Mouse (Mus musculus) MEL (cell line): Measurements from ENCODE around the gene Mfn1. TPM values are rescaled to one million over a fixed set of nuclear protein-coding genes. Genes with fewer than 3 reads are reported as not detected.
A peak's percentile ranks its signal among the peaks of the same experiment; 100 is the strongest.

Experiments used
- DNase-seq: peaks from one replicate; pipeline ENCODE4 v3.0.0; 2011; ENCODE audit warnings: low read depth, low spot score
- H3K27ac ChIP-seq: 2 replicates; pipeline ENCODE4 v1.5.1; 2012; ENCODE audit warnings: low read depth, mild to moderate bottlenecking, control low read depth, low read length, moderate library complexity; ENCODE audit not compliant: control insufficient read depth
- H3K27me3 ChIP-seq, 2 experiments: fragments of 150-350 bp in 1 of 2; sonication (generic) in 1 of 2; 2 replicates each; pipeline ENCODE4 v1.6.1; 2012; ENCODE audit warnings: low read length in 2 of 2, mild to moderate bottlenecking in 2 of 2, improper control_type of control experiment in 1 of 2, moderate library complexity in 1 of 2; ENCODE audit not compliant: insufficient read depth in 2 of 2, control insufficient read depth in 1 of 2
- H3K36me3 ChIP-seq, 2 experiments: 2 replicates each; pipeline ENCODE4 v1.6.1; 2012 to 2014; ENCODE audit warnings: low read length in 2 of 2, improper control_type of control experiment in 1 of 2, inconsistent platforms in 1 of 2, mild to moderate bottlenecking in 1 of 2; ENCODE audit not compliant: insufficient read depth in 2 of 2, control insufficient read depth in 1 of 2
- H3K4me1 ChIP-seq, 2 experiments: fragments of 150-350 bp in 1 of 2; sonication (generic) in 1 of 2; 2 replicates each; pipeline ENCODE4 v1.6.1; 2012; ENCODE audit warnings: low read length in 2 of 2, improper control_type of control experiment in 1 of 2, mild to moderate bottlenecking in 1 of 2; ENCODE audit not compliant: insufficient read depth in 2 of 2, control insufficient read depth in 1 of 2
- H3K4me3 ChIP-seq, 2 experiments: fragments of 150-350 bp in 1 of 2; sonication (generic) in 1 of 2; 2 replicates each; pipeline ENCODE4 v1.5.1; 2012; ENCODE audit warnings: low read depth in 2 of 2, low read length in 2 of 2, mild to moderate bottlenecking in 2 of 2, moderate library complexity in 2 of 2, control low read depth in 1 of 2, improper control_type of control experiment in 1 of 2; ENCODE audit not compliant: control insufficient read depth in 1 of 2, insufficient read depth in 1 of 2
- H3K79me2 ChIP-seq: 2 replicates; pipeline ENCODE4 v1.6.1; 2012; ENCODE audit warnings: mild to moderate bottlenecking, low read length, moderate library complexity; ENCODE audit not compliant: control insufficient read depth, poor library complexity, insufficient read depth
- H3K9ac ChIP-seq: 2 replicates; pipeline ENCODE4 v1.6.1; 2012; ENCODE audit warnings: low read depth, mild to moderate bottlenecking, control low read depth, low read length, moderate library complexity; ENCODE audit not compliant: control insufficient read depth, poor library complexity, severe bottlenecking
- H3K9me3 ChIP-seq: fragments of 150-350 bp; sonication (generic); replicated peaks from 2 replicates; pipeline ENCODE4 v1.6.1; 2012; ENCODE audit warnings: mild to moderate bottlenecking, low read length, improper control_type of control experiment, moderate library complexity; ENCODE audit not compliant: insufficient read depth
- BHLHE40 ChIP-seq: IDR thresholded peaks from 2 replicates; pipeline ENCODE4 v1.6.1; 2012; ENCODE audit warnings: low read depth, mild to moderate bottlenecking, inconsistent platforms, low read length, improper control_type of control experiment, borderline replicate concordance
- CHD1 ChIP-seq: IDR thresholded peaks from 2 replicates; pipeline ENCODE4 v1.6.1; 2012; ENCODE audit warnings: low read depth, mild to moderate bottlenecking, inconsistent platforms, low read length, improper control_type of control experiment
- CTCF ChIP-seq, 3 experiments: IDR thresholded peaks in 2 of 3; conservative IDR thresholded peaks in 1 of 3; 2 replicates each; pipeline ENCODE4 v1.5.1; 2011 to 2012; ENCODE audit warnings: low read length in 3 of 3, low read depth in 2 of 3, mild to moderate bottlenecking in 2 of 3, improper control_type of control experiment in 1 of 3, inconsistent platforms in 1 of 3, mixed read lengths in 1 of 3, moderate library complexity in 1 of 3; ENCODE audit not compliant: control insufficient read depth in 1 of 3, insufficient read depth in 1 of 3, poor library complexity in 1 of 3, severe bottlenecking in 1 of 3
- E2F4 ChIP-seq: IDR thresholded peaks from 2 replicates; pipeline ENCODE4 v1.6.1; 2011; ENCODE audit warnings: low read depth, low read length, improper control_type of control experiment, borderline replicate concordance
- ELF1 ChIP-seq: IDR thresholded peaks from 2 replicates; pipeline ENCODE4 v1.6.1; 2014; ENCODE audit warnings: low read depth, mild to moderate bottlenecking, inconsistent platforms, low read length, improper control_type of control experiment, moderate library complexity
- ETS1 ChIP-seq: IDR thresholded peaks from 2 replicates; pipeline ENCODE4 v1.6.1; 2012; ENCODE audit warnings: low read depth, mild to moderate bottlenecking, inconsistent platforms, low read length, improper control_type of control experiment, moderate library complexity
- GABPA ChIP-seq: IDR thresholded peaks from 2 replicates; pipeline ENCODE4 v1.6.1; 2012; ENCODE audit warnings: low read depth, mild to moderate bottlenecking, inconsistent platforms, low read length, improper control_type of control experiment, moderate library complexity
- GATA1 ChIP-seq: IDR thresholded peaks from 2 replicates; pipeline ENCODE4 v1.6.1; 2011; ENCODE audit warnings: low read depth, low read length, improper control_type of control experiment
- JUND ChIP-seq: IDR thresholded peaks from 2 replicates; pipeline ENCODE4 v1.6.1; 2011; ENCODE audit warnings: low read depth, mild to moderate bottlenecking, improper control_type of control experiment, low read length
- MAFK ChIP-seq: IDR thresholded peaks from 2 replicates; pipeline ENCODE4 v1.6.1; 2011; ENCODE audit warnings: low read depth, mild to moderate bottlenecking, low read length, improper control_type of control experiment, borderline replicate concordance
- MAZ ChIP-seq: IDR thresholded peaks from 2 replicates; pipeline ENCODE4 v1.6.1; 2012; ENCODE audit warnings: low read depth, mild to moderate bottlenecking, inconsistent platforms, low read length, improper control_type of control experiment
- MEF2A ChIP-seq: IDR thresholded peaks from 2 replicates; pipeline ENCODE4 v1.6.1; 2014; ENCODE audit warnings: low read depth, mild to moderate bottlenecking, inconsistent platforms, low read length, improper control_type of control experiment; ENCODE audit not compliant: poor library complexity, insufficient replicate concordance, severe bottlenecking; ENCODE audit errors: extremely low read depth
- MXI1 ChIP-seq: IDR thresholded peaks from 2 replicates; pipeline ENCODE4 v1.6.1; 2011; ENCODE audit warnings: mild to moderate bottlenecking, low read depth, low read length, improper control_type of control experiment
- MYC ChIP-seq: IDR thresholded peaks from 2 replicates; pipeline ENCODE4 v1.6.1; 2011; ENCODE audit warnings: low read depth, mild to moderate bottlenecking, low read length, improper control_type of control experiment, moderate library complexity
- NELFE ChIP-seq: IDR thresholded peaks from 2 replicates; pipeline ENCODE4 v1.6.1; 2011; ENCODE audit warnings: low read depth, low read length, improper control_type of control experiment
- NRF1 ChIP-seq: IDR thresholded peaks from 2 replicates; pipeline ENCODE4 v1.6.1; 2014; ENCODE audit warnings: low read depth, mild to moderate bottlenecking, inconsistent platforms, low read length, improper control_type of control experiment, moderate library complexity; ENCODE audit not compliant: poor library complexity, insufficient read depth, severe bottlenecking
- POLR2A ChIP-seq, 2 experiments: IDR thresholded peaks; 2 replicates each; pipeline ENCODE4 v1.6.1; 2011 to 2012; ENCODE audit warnings: low read length in 2 of 2, mild to moderate bottlenecking in 2 of 2, control low read depth in 1 of 2, improper control_type of control experiment in 1 of 2, low read depth in 1 of 2, moderate library complexity in 1 of 2; ENCODE audit not compliant: control insufficient read depth in 1 of 2, insufficient read depth in 1 of 2, poor library complexity in 1 of 2
- POLR2AphosphoS5 ChIP-seq: IDR thresholded peaks from 2 replicates; pipeline ENCODE4 v1.6.1; 2012; ENCODE audit warnings: low read depth, borderline replicate concordance, mild to moderate bottlenecking, inconsistent platforms, low read length, moderate library complexity, mixed read lengths
- RAD21 ChIP-seq: IDR thresholded peaks from 2 replicates; pipeline ENCODE4 v1.6.1; 2011; ENCODE audit warnings: mild to moderate bottlenecking, low read depth, low read length, improper control_type of control experiment
- SMC3 ChIP-seq: IDR thresholded peaks from 2 replicates; pipeline ENCODE4 v1.6.1; 2011; ENCODE audit warnings: low read depth, low read length, improper control_type of control experiment
- TBP ChIP-seq: IDR thresholded peaks from 2 replicates; pipeline ENCODE4 v1.8.0; 2011; ENCODE audit warnings: low read depth, low read length, improper control_type of control experiment
- UBTF ChIP-seq: IDR thresholded peaks from 2 replicates; pipeline ENCODE4 v1.6.1; 2012; ENCODE audit warnings: low read depth, mild to moderate bottlenecking, inconsistent platforms, low read length, improper control_type of control experiment, moderate library complexity, borderline replicate concordance; ENCODE audit not compliant: insufficient read depth
- USF1 ChIP-seq: IDR thresholded peaks from 2 replicates; pipeline ENCODE4 v1.6.1; 2014; ENCODE audit warnings: low read depth, mild to moderate bottlenecking, inconsistent platforms, low read length, improper control_type of control experiment, moderate library complexity
- USF2 ChIP-seq, 2 experiments: IDR thresholded peaks; 2 replicates each; pipeline ENCODE4 v1.6.1; 2011 to 2012; ENCODE audit warnings: improper control_type of control experiment in 2 of 2, low read length in 2 of 2, borderline replicate concordance in 1 of 2, inconsistent platforms in 1 of 2, low read depth in 1 of 2, mild to moderate bottlenecking in 1 of 2; ENCODE audit not compliant: insufficient read depth in 1 of 2
- ZC3H11A ChIP-seq: IDR thresholded peaks from 2 replicates; pipeline ENCODE4 v1.6.1; 2012; ENCODE audit warnings: low read depth, mild to moderate bottlenecking, inconsistent platforms, low read length, improper control_type of control experiment
- ZKSCAN1 ChIP-seq: IDR thresholded peaks from 2 replicates; pipeline ENCODE4 v1.6.1; 2012; ENCODE audit warnings: low read depth, mild to moderate bottlenecking, inconsistent platforms, low read length, improper control_type of control experiment, moderate library complexity
- ZNF384 ChIP-seq: IDR thresholded peaks from 2 replicates; pipeline ENCODE4 v1.6.1; 2012; ENCODE audit warnings: low read depth, mild to moderate bottlenecking, inconsistent platforms, low read length, improper control_type of control experiment
- polyA plus RNA-seq, 2 experiments: library from polyadenylated mRNA; stranded (reverse) in 1 of 2; unstranded in 1 of 2; fragments of >175 nt in 1 of 2; fragments of >200 nt in 1 of 2; gene quantifications; 2 replicates each; pipeline versions ENCODE4 v1.2.1 to v1.2.4; 2012; ENCODE audit warnings: low replicate concordance in 2 of 2, low read depth in 1 of 2; ENCODE audit not compliant: insufficient read length in 2 of 2, insufficient read depth in 1 of 2, missing spikeins in 1 of 2
- total RNA-seq: library from RNA; depleted of rRNA; stranded (reverse); fragments of 300-350 nt; gene quantifications from 2 replicates; pipeline ENCODE4 v1.2.3, GENCODE M21; 2012

Mfn1 gene
- total and polyA plus RNA-seq, 3 experiments, result 25.5 to 29.4 TPM; not detected in 1

DNA sequence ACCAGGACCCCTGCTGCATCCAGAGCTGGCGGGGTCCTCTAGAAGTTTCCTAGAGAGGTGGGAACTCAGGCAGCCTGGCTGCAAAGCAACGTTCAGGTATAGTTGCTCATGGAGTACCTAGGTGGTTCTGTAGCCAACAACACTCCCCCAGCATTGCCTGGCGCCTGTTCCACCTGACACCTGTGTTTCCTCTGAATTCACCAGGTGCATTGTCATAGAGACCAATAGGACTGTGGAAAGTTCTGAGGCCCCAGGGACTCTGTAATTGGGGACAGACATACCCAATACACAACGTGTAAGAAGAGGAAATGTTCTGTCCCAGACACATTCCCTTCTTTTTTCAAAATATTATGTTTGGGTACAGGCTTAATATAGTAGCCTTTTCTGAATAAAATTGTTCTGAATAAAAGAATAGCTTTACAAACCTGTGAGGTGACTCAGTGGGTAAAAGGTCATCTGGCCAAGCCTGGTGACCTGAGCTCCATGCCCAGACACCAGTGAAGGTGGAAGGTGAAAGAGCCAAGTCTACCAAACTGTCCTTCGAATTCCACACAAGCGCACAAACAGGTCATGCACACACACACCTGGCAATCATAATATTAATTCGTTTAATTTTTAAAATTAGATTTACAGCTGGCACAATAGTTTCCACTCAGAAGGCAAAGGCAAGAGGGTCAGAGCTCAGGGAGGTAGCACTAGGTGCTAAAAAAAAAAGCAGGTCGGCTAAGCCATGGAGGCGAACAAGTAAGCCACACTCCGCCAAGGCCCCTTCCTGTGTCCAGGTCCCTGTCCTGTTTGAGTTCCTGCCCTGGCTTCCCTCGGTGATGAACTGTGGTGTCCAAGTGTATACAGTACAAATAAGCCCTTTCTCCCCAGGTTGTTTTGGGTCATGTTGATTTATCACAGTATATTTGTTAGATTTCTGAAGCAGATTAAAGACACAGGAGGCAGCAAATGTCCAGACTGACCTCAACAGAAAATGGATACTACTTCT lies 36.9 kb upstream of the Mfn1 start, which contains the start of gene Kcnmb3:
TSS of gene Kcnmb3 (minus strand) at position 135 of the 994 bp plus-strand sequence.
- H3K36me3 ChIP-seq, result no peaks in the 10 kb centered on the region
- H3K9ac ChIP-seq, result no peak within 1 kb of the TSS
- TF ChIP-seq USF2 (IDR thresholded peaks at IDR 0.05; ENCODE audit: borderline replicate concordance in 1 of 2, insufficient read depth in 1 of 2, low read depth in 1 of 2, low read length in 2 of 2) (no peak), ZKSCAN1 (no peak), BHLHE40 (no peak), MAZ (no peak), CTCF (IDR thresholded peaks at IDR 0.05 in 2 of 3, conservative IDR thresholded peaks at IDR 0.05 in 1 of 3; ENCODE audit: control insufficient read depth in 1 of 3, insufficient read depth in 1 of 3, low read depth in 2 of 3, low read length in 3 of 3, poor library complexity in 1 of 3, severe bottlenecking in 1 of 3) (no peak), MAFK (no peak), POLR2A (IDR thresholded peaks at IDR 0.05; ENCODE audit: control insufficient read depth in 1 of 2, insufficient read depth in 1 of 2, low read depth in 1 of 2, low read length in 2 of 2, poor library complexity in 1 of 2) (no peak), POLR2AphosphoS5 (no peak), GATA1 (no peak), USF1 (no peak), TBP (no peak), E2F4 (no peak), SMC3 (no peak), ELF1 (no peak), MEF2A (no peak)
- TF ChIP-seq, all 39 proteins: peak for 0
- Histone ChIP-seq H3K27me3 (peaks cover 0 to 3% of the 10 kb centered on the region in 2 experiments; a peak in 2 of 4 replicates), H3K4me1 (no peaks in the 10 kb centered on the region), H3K79me2 (no peaks in the 10 kb centered on the region), H3K27ac (no peak within 1 kb of the TSS), H3K9me3 (no peaks in the 10 kb centered on the region), H3K4me3 (no peak within 1 kb of the TSS)
- DNase-seq, result no peak

DNA sequence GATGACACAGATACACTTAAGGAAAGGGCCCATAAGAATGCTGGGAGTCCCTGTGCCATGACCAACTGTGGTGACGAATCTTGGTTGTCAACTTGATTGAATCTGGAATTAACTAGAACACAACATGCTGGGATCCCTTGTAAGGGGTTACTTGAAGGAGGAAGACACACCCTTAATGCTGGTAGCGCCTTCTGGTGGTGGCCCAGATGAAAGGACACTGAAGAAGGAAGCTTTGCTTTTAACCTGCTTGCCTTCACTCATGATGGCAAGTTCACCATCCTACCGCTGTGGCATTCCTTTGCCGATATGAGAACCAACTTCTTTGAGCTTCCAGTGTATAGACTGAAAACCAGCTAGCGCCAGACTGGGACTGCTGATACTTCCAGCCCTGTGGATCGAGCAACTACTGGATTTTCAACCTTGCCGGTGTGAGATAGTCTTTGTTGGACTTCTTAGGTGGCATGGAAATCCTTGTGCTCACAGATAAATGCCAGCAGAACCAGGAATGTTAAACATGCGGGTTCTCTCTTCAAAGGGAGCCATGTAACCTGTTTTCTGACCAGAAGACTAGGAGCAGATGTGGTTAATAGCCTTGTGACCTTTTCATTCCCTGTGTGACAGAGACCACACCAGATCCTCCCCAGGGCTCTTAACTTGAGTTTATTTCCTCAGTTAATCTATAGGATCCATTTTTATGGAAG lies 34.7 kb upstream of the Mfn1 start:
- Histone ChIP-seq H3K27ac (no peak overlapping the region), H3K36me3 (no peaks in the 10 kb centered on the region), H3K4me1 (no peaks in the 10 kb centered on the region), H3K27me3 (peaks cover 2 to 3% of the 10 kb centered on the region in 2 experiments; a peak in 3 of 4 replicates), H3K9me3 (no peaks in the 10 kb centered on the region), H3K4me3 (no peak overlapping the region), H3K9ac (no peak overlapping the region), H3K79me2 (no peaks in the 10 kb centered on the region)
- peak; percentile 62 for DNase-seq
- TF ChIP-seq JUND, result no peak
- peak; percentile 66 for TF ChIP-seq RAD21
- no peak for TF ChIP-seq UBTF
- no peak for TF ChIP-seq ZNF384
- TF ChIP-seq ELF1, result no peak
- TF ChIP-seq ZKSCAN1, result no peak
- TF ChIP-seq NRF1, result no peak
- TF ChIP-seq CTCF (IDR thresholded peaks at IDR 0.05 in 2 of 3, conservative IDR thresholded peaks at IDR 0.05 in 1 of 3; ENCODE audit: control insufficient read depth in 1 of 3, insufficient read depth in 1 of 3, low read depth in 2 of 3, low read length in 3 of 3, poor library complexity in 1 of 3, severe bottlenecking in 1 of 3), result peak; percentile 60 to 75 (median 63)
- no peak for TF ChIP-seq GABPA
- TF ChIP-seq ETS1, result no peak
- TF ChIP-seq CHD1, result no peak
- no peak for TF ChIP-seq MXI1
- peak; percentile 60 for TF ChIP-seq ZC3H11A
- TF ChIP-seq NELFE, result no peak
- no peak for TF ChIP-seq MYC
- peak; percentile 87 for TF ChIP-seq SMC3
